Mouse (Mus musculus): Measurements from ENCODE around the gene Bcar3. TPM values are rescaled to one million over a fixed set of nuclear protein-coding genes. Genes with fewer than 3 reads are reported as not detected.
"Not testable (repeated sequence)": the region's sequence is repeated elsewhere in the genome, so short reads cannot be mapped to it uniquely, and the experiment has no call there.

Gene Bcar3
- 10 to 100 TPM in 2 of 4 experiments, 1 to 10 TPM in 2; 8.3 to 11.7 (median 10.1) TPM for total RNA-seq (2022)

- peak; percentile 94 for DNase-seq (ENCODE audit: low spot score in 2 of 2)
These were observed at the start of gene Bcar3 for GRCm38 (mm10) chr3:122293954-122294850. TSS of gene Bcar3 (plus strand) at chr3:122294136.

- DNase-seq (ENCODE audit: low spot score in 2 of 2): no peak
These were observed 49.2 kb upstream of the Bcar3 start for GRCm38 (mm10) chr3:122244759-122245158.

GRCm38 (mm10) chr3:122245215-122245877 lies 48.6 kb upstream of the Bcar3 start, which contains the start of gene Gclm:
TSS of gene Gclm (plus strand) at chr3:122245557.
- DNase-seq (ENCODE audit: low spot score in 2 of 2): peak; percentile 88 to 92

- DNase-seq (ENCODE audit: low spot score in 2 of 2): peak in 1 of 2 experiments; percentile 49
These were observed 48.0 kb upstream of the Bcar3 start for GRCm38 (mm10) chr3:122245878-122246332.

GRCm38 (mm10) chr3:122246406-122246805 lies 47.5 kb upstream of the Bcar3 start:
- no peak for DNase-seq (ENCODE audit: low spot score in 2 of 2)

GRCm38 (mm10) chr3:122246986-122247767 lies 46.8 kb upstream of the Bcar3 start:
- DNase-seq (ENCODE audit: low spot score in 2 of 2): no peak

GRCm38 (mm10) chr3:122247768-122248100 lies 46.2 kb upstream of the Bcar3 start:
- DNase-seq (ENCODE audit: low spot score in 2 of 2): no peak

- no peak for DNase-seq (ENCODE audit: low spot score in 2 of 2)
These were observed 41.3 kb upstream of the Bcar3 start for GRCm38 (mm10) chr3:122252466-122253253.

- not testable (repeated sequence) for DNase-seq (ENCODE audit: low spot score in 2 of 2)
These were observed 39.9 kb upstream of the Bcar3 start for GRCm38 (mm10) chr3:122254050-122254449.

GRCm38 (mm10) chr3:122269986-122270385 lies 23.9 kb upstream of the Bcar3 start:
- no peak for DNase-seq (ENCODE audit: low spot score in 2 of 2)

GRCm38 (mm10) chr3:122272565-122272964 lies 21.4 kb upstream of the Bcar3 start:
- DNase-seq (ENCODE audit: low spot score in 2 of 2): not testable (repeated sequence)

GRCm38 (mm10) chr3:122273407-122274240 lies 20.3 kb upstream of the Bcar3 start:
- DNase-seq (ENCODE audit: low spot score in 2 of 2): no peak

- peak; percentile 88 to 92 for DNase-seq (ENCODE audit: low spot score in 2 of 2)
These were observed 19.5 kb upstream of the Bcar3 start, which contains the start of gene Dnttip2 for GRCm38 (mm10) chr3:122274241-122275024. TSS of gene Dnttip2 (plus strand) at chr3:122274388.

GRCm38 (mm10) chr3:122275111-122275510 lies 18.8 kb upstream of the Bcar3 start:
- no peak for DNase-seq (ENCODE audit: low spot score in 2 of 2)

GRCm38 (mm10) chr3:122287195-122287594 lies 6.7 kb upstream of the Bcar3 start:
- DNase-seq (ENCODE audit: low spot score in 2 of 2): no peak

- DNase-seq (ENCODE audit: low spot score in 2 of 2): no peak
These were observed 5.2 kb upstream of the Bcar3 start for GRCm38 (mm10) chr3:122288613-122289195.

GRCm38 (mm10) chr3:122289344-122289743 lies 4.6 kb upstream of the Bcar3 start:
- DNase-seq (ENCODE audit: low spot score in 2 of 2): not testable (repeated sequence)

GRCm38 (mm10) chr3:122290696-122291095 lies 3.2 kb upstream of the Bcar3 start:
- DNase-seq (ENCODE audit: low spot score in 2 of 2): no peak

GRCm38 (mm10) chr3:122291828-122292227 lies 2.1 kb upstream of the Bcar3 start:
- no peak for DNase-seq (ENCODE audit: low spot score in 2 of 2)

Measured in layer of hippocampus, adult 8-10 months (tissue).